Mouse (Mus musculus): Measurements from ENCODE around the gene 4930596D02Rik. TPM values are rescaled to one million over a fixed set of nuclear protein-coding genes. Genes with fewer than 3 reads are reported as not detected.

Gene 4930596D02Rik
- polyA plus RNA-seq (2014; fragmentation: Illumina TruSeq; extraction: RNeasy Lipid Tissue Mini Kit (QIAGEN cat#74804)) = not detected

DNA sequence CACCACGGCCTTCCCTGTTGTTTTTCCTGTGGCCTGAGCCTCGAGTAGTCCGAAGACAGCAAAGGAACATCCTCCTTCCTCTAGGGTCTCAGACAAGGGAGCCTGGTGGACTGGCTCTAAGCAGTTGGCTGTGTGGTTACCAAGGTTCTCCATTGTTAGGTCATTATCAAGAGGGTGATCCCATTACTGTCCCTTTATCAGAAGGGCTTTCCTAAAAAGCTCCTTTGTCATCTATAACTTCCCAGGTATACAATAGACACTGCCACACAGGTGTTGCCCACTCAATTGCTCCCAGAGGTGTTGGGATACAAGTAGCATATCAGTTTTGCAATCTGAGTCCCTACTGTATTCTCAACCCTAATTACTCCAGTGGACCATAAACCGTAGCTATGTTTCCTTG, at the start of gene 4930596D02Rik:
Gene 4930596D02Rik (minus strand): TSS at position 101 of the 400 bp plus-strand sequence.

Data from ovary, adult 10 weeks (tissue).